Mouse (Mus musculus): ENCODE measurements around the gene Samd4b. TPM values are rescaled to one million over a fixed set of nuclear protein-coding genes. Genes with fewer than 3 reads are reported as not detected.
"Not testable (repeated sequence)": the region's sequence is repeated elsewhere in the genome, so short reads cannot be mapped to it uniquely, and the experiment has no call there.

Gene Samd4b
- total and polyA plus RNA-seq, 2 experiments from 2014 or later = 12.4 to 53.5 TPM

DNA sequence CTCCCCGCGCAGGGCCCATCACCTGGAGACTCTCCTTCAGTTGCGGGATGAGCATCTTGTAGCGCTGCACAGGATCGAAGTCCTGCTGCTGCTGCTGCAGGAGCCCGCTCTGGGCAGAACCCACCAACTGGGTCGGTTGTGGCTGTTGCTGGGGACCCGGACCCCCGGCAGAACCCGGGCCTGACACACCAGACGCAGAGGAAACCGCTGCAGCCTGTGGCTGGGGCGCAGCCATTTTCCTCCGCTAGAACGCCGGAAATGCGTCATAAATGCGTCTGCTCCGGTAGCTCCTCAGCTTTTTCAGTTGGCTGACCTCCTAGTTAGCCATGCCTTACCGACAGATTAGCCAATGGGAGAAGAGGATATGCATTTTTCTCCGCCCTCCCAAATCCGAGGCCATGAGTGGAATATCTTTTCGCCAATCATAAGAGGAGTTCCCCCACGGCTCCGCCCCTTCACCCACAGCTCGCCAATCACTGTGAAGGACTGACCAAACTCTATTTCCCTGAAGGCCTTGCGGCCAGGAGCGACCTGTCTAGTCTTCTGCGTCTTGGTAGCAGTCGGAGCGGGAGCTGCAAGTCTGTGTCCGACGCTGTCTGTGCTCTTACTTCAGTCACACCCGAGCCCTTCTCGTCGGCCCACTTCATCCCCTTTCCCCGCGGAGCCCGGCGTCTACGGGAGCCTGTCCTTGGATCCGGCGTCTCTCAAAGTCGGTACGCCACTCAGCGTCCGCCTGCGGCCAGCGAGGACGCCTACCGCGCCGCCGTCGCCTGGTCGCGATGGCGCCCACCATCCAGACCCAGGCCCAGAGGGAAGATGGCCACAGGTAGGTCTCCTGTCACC lies 205.3 kb downstream of the Samd4b start, which contains the start of the genes Med29 and Paf1:
TSS of gene Med29 (minus strand) at position 280 of the 843 bp plus-strand sequence.
TSS of gene Paf1 (plus strand) at position 523 of the 843 bp plus-strand sequence.
- Histone ChIP-seq H3K4me3 (ENCODE audit: low read depth, low read length) (peak within 1 kb of the TSS; percentile 80), H3K36me3 (replicated peaks; ENCODE audit: control insufficient read depth, insufficient read depth, low read length) (peaks cover 52% of the 10 kb centered on the region), H3K4me1 (ENCODE audit: control insufficient read depth, insufficient read depth) (peaks cover 12% of the 10 kb centered on the region), H3K9me3 (replicated peaks; ENCODE audit: control insufficient read depth, low read length) (no peaks in the 10 kb centered on the region), H3K4me2 (ENCODE audit: low read depth, low read length) (peak within 1 kb of the TSS; percentile 91), H3K27ac (ENCODE audit: low read depth) (peak within 1 kb of the TSS; percentile 79), H3K9ac (replicated peaks; ENCODE audit: low read depth, low read length) (peak within 1 kb of the TSS; percentile 87), H3K27me3 (ENCODE audit: control insufficient read depth, insufficient read depth, low read length) (no peaks in the 10 kb centered on the region)
- TF ChIP-seq CTCF (IDR thresholded peaks at IDR 0.05; ENCODE audit: low read depth) (no peak), EP300 (IDR thresholded peaks at IDR 0.05; ENCODE audit: low read depth) (no peak)
- DNase-seq (ENCODE audit: low spot score) (peak; percentile 99), ATAC-seq (ENCODE audit: insufficient read depth, low read depth) (peak; percentile 97)
- under 1% methylated on average over 58 of the region's 58 CpGs for WGBS

GRCm38 (mm10) chr7:28390331-28390730 lies 207.6 kb downstream of the Samd4b start:
- ATAC-seq (ENCODE audit: insufficient read depth, low read depth) (no peak), DNase-seq (ENCODE audit: low spot score) (no peak)
- H3K36me3 ChIP-seq (replicated peaks; ENCODE audit: control insufficient read depth, insufficient read depth, low read length) = peaks cover 43% of the 10 kb centered on the region
- no peak overlapping the region for H3K4me3 ChIP-seq (ENCODE audit: low read depth, low read length)
- H3K27me3 ChIP-seq (ENCODE audit: control insufficient read depth, insufficient read depth, low read length) = no peaks in the 10 kb centered on the region
- H3K4me1 ChIP-seq (ENCODE audit: control insufficient read depth, insufficient read depth) = peaks cover 12% of the 10 kb centered on the region
- no peak for TF ChIP-seq EP300 (IDR thresholded peaks at IDR 0.05; ENCODE audit: low read depth)
- TF ChIP-seq CTCF (IDR thresholded peaks at IDR 0.05; ENCODE audit: low read depth) = no peak
- H3K27ac ChIP-seq (ENCODE audit: low read depth) = no peak overlapping the region
- no peaks in the 10 kb centered on the region for H3K9me3 ChIP-seq (replicated peaks; ENCODE audit: control insufficient read depth, low read length)
- 95% methylated on average over 3 of the region's 3 CpGs for WGBS
- no peak overlapping the region for H3K4me2 ChIP-seq (ENCODE audit: low read depth, low read length)
- H3K9ac ChIP-seq (replicated peaks; ENCODE audit: low read depth, low read length) = no peak overlapping the region

DNA sequence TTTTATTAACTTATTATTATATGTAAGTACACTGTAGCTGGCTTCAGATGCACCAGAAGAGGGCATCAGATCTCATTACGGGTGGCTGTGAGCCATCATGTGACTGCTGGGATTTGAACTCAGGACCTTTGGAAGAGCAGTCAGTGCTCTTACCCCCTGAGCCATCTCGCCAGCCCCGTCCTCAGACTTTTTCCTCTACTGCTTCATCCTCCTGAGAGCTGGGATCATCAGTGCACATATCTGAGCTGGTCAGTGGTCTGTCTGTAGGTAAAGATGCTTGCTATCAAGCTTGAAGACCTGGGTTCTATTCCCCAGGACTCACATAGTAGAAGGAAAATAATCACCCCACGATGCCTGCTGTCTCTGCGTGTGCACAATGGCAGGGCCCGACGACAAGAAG lies 210.6 kb downstream of the Samd4b start:
- not testable (repeated sequence) for H3K9me3 ChIP-seq (replicated peaks; ENCODE audit: control insufficient read depth, low read length); H3K4me3 ChIP-seq (ENCODE audit: low read depth, low read length); H3K9ac ChIP-seq (replicated peaks; ENCODE audit: low read depth, low read length); DNase-seq (ENCODE audit: low spot score); ATAC-seq (ENCODE audit: insufficient read depth, low read depth); H3K4me2 ChIP-seq (ENCODE audit: low read depth, low read length); H3K27me3 ChIP-seq (ENCODE audit: control insufficient read depth, insufficient read depth, low read length); H3K27ac ChIP-seq (ENCODE audit: low read depth)
- Histone ChIP-seq H3K36me3 (replicated peaks; ENCODE audit: control insufficient read depth, insufficient read depth, low read length) (peaks cover 44% of the 10 kb centered on the region), H3K4me1 (ENCODE audit: control insufficient read depth, insufficient read depth) (peaks cover 22% of the 10 kb centered on the region)
- WGBS = 86% methylated on average over 7 of the region's 7 CpGs

DNA sequence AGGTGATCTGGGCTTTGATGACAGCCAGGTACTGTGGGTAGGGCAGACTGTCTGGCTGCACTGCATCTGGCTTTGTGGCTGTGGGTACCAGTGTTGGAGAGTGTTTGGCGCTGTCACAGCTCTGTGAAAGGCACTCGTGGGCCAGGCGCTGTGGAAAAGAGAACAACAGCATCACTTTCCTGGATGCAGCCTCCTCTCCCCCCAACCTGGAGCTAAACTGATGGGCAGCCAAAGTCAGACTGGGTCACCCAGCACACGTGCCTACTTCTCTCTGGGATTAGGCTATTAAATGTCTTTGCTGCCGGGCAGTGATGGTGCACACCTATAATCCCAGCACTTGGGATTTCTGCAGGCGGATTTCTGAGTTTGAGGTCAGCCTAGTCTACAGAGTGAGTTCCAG lies 211.1 kb downstream of the Samd4b start:
- H3K9ac ChIP-seq (replicated peaks; ENCODE audit: low read depth, low read length); H3K27ac ChIP-seq (ENCODE audit: low read depth); H3K4me3 ChIP-seq (ENCODE audit: low read depth, low read length); H3K4me2 ChIP-seq (ENCODE audit: low read depth, low read length); H3K9me3 ChIP-seq (replicated peaks; ENCODE audit: control insufficient read depth, low read length); ATAC-seq (ENCODE audit: insufficient read depth, low read depth); DNase-seq (ENCODE audit: low spot score); H3K27me3 ChIP-seq (ENCODE audit: control insufficient read depth, insufficient read depth, low read length): not testable (repeated sequence)
- WGBS = 77% methylated on average over 5 of the region's 6 CpGs
- Histone ChIP-seq H3K36me3 (replicated peaks; ENCODE audit: control insufficient read depth, insufficient read depth, low read length) (peaks cover 44% of the 10 kb centered on the region), H3K4me1 (ENCODE audit: control insufficient read depth, insufficient read depth) (peaks cover 22% of the 10 kb centered on the region)

DNA sequence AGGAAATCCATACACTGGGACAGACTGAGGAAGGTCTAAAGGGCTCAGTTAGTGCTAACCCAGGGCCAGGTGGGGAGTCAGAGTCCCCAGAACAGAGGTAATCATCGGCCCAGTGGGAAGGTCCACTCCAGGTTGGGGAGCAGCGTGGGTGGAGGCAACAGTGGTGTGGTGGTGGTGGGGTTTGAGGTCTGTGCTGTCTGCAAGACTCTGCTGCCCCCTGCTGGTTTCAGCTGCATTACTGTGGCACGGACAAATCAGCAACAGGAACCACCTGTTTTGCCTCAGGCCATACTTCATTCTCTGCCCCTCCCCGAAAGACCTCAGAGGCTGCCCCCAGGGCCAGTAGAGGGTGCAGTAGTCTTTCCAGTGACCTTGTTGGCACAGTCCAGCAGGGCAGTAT lies 211.5 kb downstream of the Samd4b start:
- Histone ChIP-seq H3K4me3 (ENCODE audit: low read depth, low read length) (no peak overlapping the region), H3K27me3 (ENCODE audit: control insufficient read depth, insufficient read depth, low read length) (no peaks in the 10 kb centered on the region), H3K9me3 (replicated peaks; ENCODE audit: control insufficient read depth, low read length) (no peaks in the 10 kb centered on the region), H3K36me3 (replicated peaks; ENCODE audit: control insufficient read depth, insufficient read depth, low read length) (peaks cover 44% of the 10 kb centered on the region), H3K4me1 (ENCODE audit: control insufficient read depth, insufficient read depth) (peaks cover 22% of the 10 kb centered on the region), H3K27ac (ENCODE audit: low read depth) (0 out of 2 replicates have a peak overlapping the region, but pooled peaks have one; percentile 36), H3K4me2 (ENCODE audit: low read depth, low read length) (no peak overlapping the region), H3K9ac (replicated peaks; ENCODE audit: low read depth, low read length) (no peak overlapping the region; the same call in 1 of the 2 replicates)
- DNase-seq (ENCODE audit: low spot score) (peak; percentile 77), ATAC-seq (ENCODE audit: insufficient read depth, low read depth) (peak; percentile 48)
- WGBS = 5% methylated on average over 4 of the region's 4 CpGs
- TF ChIP-seq CTCF (IDR thresholded peaks at IDR 0.05; ENCODE audit: low read depth) (peak; percentile 96), EP300 (IDR thresholded peaks at IDR 0.05; ENCODE audit: low read depth) (0 out of 2 replicates have a peak, but pooled peaks have one; percentile 27)

Measured in heart, postnatal 0 days (tissue).